In genomic region chr5:28158308-28159071, GRCm38 (mm10) we compare ENCODE assay signal across 13 mouse cellular contexts. TPM values are rescaled to one million over a fixed set of nuclear protein-coding genes. Genes with fewer than 3 reads are reported as not detected.
DNase-seq lines count a peak whose midpoint lies in the region; ATAC-seq and TF ChIP-seq lines count a peak whose summit lies in the region.
"Had no signal": no experiment of that assay in that cellular context is flagged by ENCODE, and none has a peak within 500 bp of the region (broad histone marks: within the 10 kb centered on the region; RNA-seq: fewer than 3 reads in every experiment).

No protein-coding gene starts in this region.

- H3K4me1 ChIP-seq in heart, embryonic 11.5 days (ENCODE audit: control insufficient read depth, insufficient read depth, low read length), result no peaks in the 10 kb centered on the region
- peaks cover 5% of the 10 kb centered on the region; the same call in 1 of the 2 replicates for H3K4me1 ChIP-seq in forebrain, embryonic 11.5 days (replicated peaks; ENCODE audit: control insufficient read depth, insufficient read depth, low read length)
- peaks cover 9% of the 10 kb centered on the region for H3K4me1 ChIP-seq in limb, embryonic 12.5 days (replicated peaks)
- H3K4me1 ChIP-seq in thymus, adult 2 months (replicated peaks; ENCODE audit: control insufficient read depth, insufficient read depth, low read length), result no peaks in the 10 kb centered on the region

- TF ChIP-seq POLR2A in thymus, adult 2 months (IDR thresholded peaks at IDR 0.05; ENCODE audit: control insufficient read depth, extremely low read depth, insufficient read depth, low read length, poor library complexity), result no peak

- intact Hi-C loops in gastrocnemius, adult 2 months (cut with DNase I), result no loop called here

- DNase-seq in heart, postnatal 4 days, result no peak
- peak; percentile 65 for DNase-seq in ES-CJ7 (ENCODE audit: low read depth, low spot score)
- DNase-seq in forebrain, embryonic 11.5 days (ENCODE audit: low spot score), result no peak
- DNase-seq in gastrocnemius, adult 2 months, result no peak
- no peak for DNase-seq in thymus, postnatal 36 days
- DNase-seq in thymus, adult 2 months, result no peak

- TF ChIP-seq CTCF in gastrocnemius, adult 2 months (IDR thresholded peaks at IDR 0.05), result no peak
- TF ChIP-seq CTCF in thymus, adult 2 months (IDR thresholded peaks at IDR 0.05; ENCODE audit: borderline replicate concordance, control insufficient read depth, extremely low read depth, insufficient read depth, low read length, poor library complexity), result no peak

- WGBS in heart, embryonic 11.5 days (ENCODE audit: insufficient replicate concordance), result 1% methylated on average over 31 of the region's 31 CpGs
- under 1% methylated on average over 31 of the region's 31 CpGs for WGBS in forebrain, embryonic 11.5 days
- whole genome bisulfite sequencing in limb, embryonic 12.5 days, result under 1% methylated on average over 31 of the region's 31 CpGs
- 8% methylated on average over 31 of the region's 31 CpGs for WGBS in thymus, adult 2 months

- no peak overlapping the region for H3K9ac ChIP-seq in heart, embryonic 11.5 days (ENCODE audit: low read depth, low read length)
- H3K9ac ChIP-seq in forebrain, embryonic 11.5 days (ENCODE audit: low read length), result no peak overlapping the region
- no peak overlapping the region for H3K9ac ChIP-seq in limb, embryonic 12.5 days (replicated peaks)

- peak overlapping the region; percentile 40 for H3K4me2 ChIP-seq in heart, embryonic 11.5 days
- H3K4me2 ChIP-seq in forebrain, embryonic 11.5 days (ENCODE audit: low read depth, low read length, severe bottlenecking), result peak overlapping the region; percentile 37
- H3K4me2 ChIP-seq in limb, embryonic 12.5 days, result peak overlapping the region; percentile 38

- no peak overlapping the region for H3K27ac ChIP-seq in heart, embryonic 11.5 days (ENCODE audit: low read depth, low read length)
- no peak overlapping the region for H3K27ac ChIP-seq in forebrain, embryonic 11.5 days (ENCODE audit: low read depth, low read length)
- no peak overlapping the region for H3K27ac ChIP-seq in limb, embryonic 12.5 days
- H3K27ac ChIP-seq in gastrocnemius, adult 2 months, result no peak overlapping the region
- H3K27ac ChIP-seq in thymus, adult 2 months (ENCODE audit: control insufficient read depth, insufficient read depth, low read length), result no peak overlapping the region

- H3K9me3 ChIP-seq in heart, embryonic 11.5 days (replicated peaks; ENCODE audit: control insufficient read depth, low read length), result no peaks in the 10 kb centered on the region
- no peaks in the 10 kb centered on the region for H3K9me3 ChIP-seq in forebrain, embryonic 11.5 days (ENCODE audit: control insufficient read depth, low read length)
- no peaks in the 10 kb centered on the region for H3K9me3 ChIP-seq in limb, embryonic 12.5 days

- H3K27me3 ChIP-seq in heart, embryonic 11.5 days (ENCODE audit: control insufficient read depth, insufficient read depth, low read length), result peaks cover 87% of the 10 kb centered on the region
- H3K27me3 ChIP-seq in forebrain, embryonic 11.5 days (ENCODE audit: control insufficient read depth, insufficient read depth, low read length), result peaks cover 75% of the 10 kb centered on the region
- peaks cover 96% of the 10 kb centered on the region for H3K27me3 ChIP-seq in limb, embryonic 12.5 days
- H3K27me3 ChIP-seq in thymus, adult 2 months (ENCODE audit: control insufficient read depth, insufficient read depth, low read length), result peaks cover 5% of the 10 kb centered on the region; the same call in 1 of the 2 replicates

- no peaks in the 10 kb centered on the region for H3K36me3 ChIP-seq in heart, embryonic 11.5 days (ENCODE audit: control insufficient read depth, insufficient read depth, low read length)
- no peaks in the 10 kb centered on the region for H3K36me3 ChIP-seq in forebrain, embryonic 11.5 days (ENCODE audit: control insufficient read depth, insufficient read depth, low read length)
- H3K36me3 ChIP-seq in limb, embryonic 12.5 days, result no peaks in the 10 kb centered on the region
- H3K36me3 ChIP-seq in thymus, adult 2 months (ENCODE audit: control insufficient read depth, insufficient read depth, low read length), result no peaks in the 10 kb centered on the region

- 0 out of 2 replicates have a peak overlapping the region, but pooled peaks have one; percentile 1 for H3K4me3 ChIP-seq in heart, embryonic 11.5 days (ENCODE audit: low read depth, low read length)
- H3K4me3 ChIP-seq in forebrain, embryonic 11.5 days (ENCODE audit: low read depth, low read length), result no peak overlapping the region
- peak overlapping the region; percentile 21; the same call in 1 of the 2 replicates for H3K4me3 ChIP-seq in limb, embryonic 12.5 days (replicated peaks)
- no peak overlapping the region for H3K4me3 ChIP-seq in gastrocnemius, adult 2 months
- H3K4me3 ChIP-seq in thymus, adult 2 months (ENCODE audit: control insufficient read depth, insufficient read depth, low read length), result no peak overlapping the region

- no peak for ATAC-seq in heart, embryonic 11.5 days (replicated peaks; ENCODE audit: insufficient number of reproducible peaks, low FRiP score, low TSS enrichment)
- ATAC-seq in forebrain, embryonic 11.5 days (replicated peaks; ENCODE audit: low FRiP score), result peak; percentile 42
- no peak; the same call in 1 of the 2 replicates for ATAC-seq in limb, embryonic 12.5 days (ENCODE audit: insufficient number of reproducible peaks, insufficient read depth, low FRiP score, low TSS enrichment, low read depth)

RNA-seq across cellular contexts. Expression of gene En2, which starts 7.0 kb away (rescaled TPM):
- polyA plus RNA-seq in heart, embryonic 11.5 days (2014; fragmentation: Nextera tagmentation; extraction: Ambion mirVana), result not detected in 2 replicates
- total RNA-seq in heart, postnatal 4 days (2021), result not detected
- not detected in 2 replicates for polyA plus RNA-seq in forebrain, embryonic 11.5 days (2014; fragmentation: Nextera tagmentation; extraction: Ambion mirVana)
- polyA plus RNA-seq in limb, embryonic 12.5 days (2016; fragmentation: Nextera tagmentation; extraction: Ambion mirVana), result not detected in 2 replicates
- total RNA-seq in gastrocnemius, adult 2 months (2021), result under 1 TPM; 0.36 to 0.54 TPM
- polyA plus RNA-seq in thymus, adult 2 months (2012; rRNA removed), result 0.04 and 0.10 TPM in 2 replicates
- total RNA-seq: neutrophil, adult 5-6 weeks had no signal
- polyA plus RNA-seq: C2C12; gonadal fat pad, adult 2 months; liver, embryonic 16.5 days; stomach, embryonic 14.5 days had no signal

Comparison
In these comparisons a context has a peak if more than half of its experiments do, and no peak if none do; other contexts are left out.
1. H3K4me3 ChIP-seq: peak in heart, embryonic 11.5 days (single experiment) and limb, embryonic 12.5 days (single experiment); none in forebrain, embryonic 11.5 days (single experiment), gastrocnemius, adult 2 months (single experiment) and thymus, adult 2 months (single experiment).
2. Peak in every context shown above with its lines, with median percentiles within 50 percentile points of each other: H3K4me2 ChIP-seq.